Mouse (Mus musculus): ENCODE measurements around the gene Erg. TPM values are rescaled to one million over a fixed set of nuclear protein-coding genes. Genes with fewer than 3 reads are reported as not detected.

Erg gene
- polyA plus RNA-seq, 1 experiment from 2014 or later: 2.2 TPM

- peaks cover 1% of the 10 kb centered on the region; the same call in 1 of the 2 replicates for H3K4me1 ChIP-seq (ENCODE audit: insufficient read depth)
- no peak overlapping the region for H3K27ac ChIP-seq (ENCODE audit: low read depth)
- H3K9me3 ChIP-seq (ENCODE audit: low read length): no peaks in the 10 kb centered on the region
- no peak overlapping the region for H3K9ac ChIP-seq (replicated peaks)
- H3K4me3 ChIP-seq (ENCODE audit: low read depth, low read length): no peak overlapping the region
- TF ChIP-seq EP300 (IDR thresholded peaks at IDR 0.05; ENCODE audit: low read depth): no peak
- no peak for TF ChIP-seq CTCF (IDR thresholded peaks at IDR 0.05; ENCODE audit: low read depth)
- H3K4me2 ChIP-seq (ENCODE audit: low read depth, low read length): no peak overlapping the region
- 69% methylated on average over 4 of the region's 4 CpGs for WGBS (ENCODE audit: insufficient replicate concordance)
- no peaks in the 10 kb centered on the region for H3K36me3 ChIP-seq (replicated peaks; ENCODE audit: insufficient read depth, low read length)
- no peak for ATAC-seq
- no peaks in the 10 kb centered on the region for H3K27me3 ChIP-seq (ENCODE audit: insufficient read depth, low read length)
- no peak for DNase-seq
Observed at GRCm38 (mm10) chr16:95415921-95416320, 170.5 kb downstream of the Erg start.

- no peak for ATAC-seq
- no peak overlapping the region for H3K9ac ChIP-seq (replicated peaks)
- no peaks in the 10 kb centered on the region for H3K36me3 ChIP-seq (replicated peaks; ENCODE audit: insufficient read depth, low read length)
- H3K4me3 ChIP-seq (ENCODE audit: low read depth, low read length): no peak overlapping the region
- no peaks in the 10 kb centered on the region for H3K27me3 ChIP-seq (ENCODE audit: insufficient read depth, low read length)
- WGBS (ENCODE audit: insufficient replicate concordance): 76% methylated on average over 9 of the region's 9 CpGs
- H3K4me1 ChIP-seq (ENCODE audit: insufficient read depth): no peaks in the 10 kb centered on the region
- H3K4me2 ChIP-seq (ENCODE audit: low read depth, low read length): no peak overlapping the region
- H3K27ac ChIP-seq (ENCODE audit: low read depth): no peak overlapping the region
- no peak for DNase-seq
- H3K9me3 ChIP-seq (ENCODE audit: low read length): no peaks in the 10 kb centered on the region
- TF ChIP-seq EP300 (IDR thresholded peaks at IDR 0.05; ENCODE audit: low read depth) (no peak), CTCF (IDR thresholded peaks at IDR 0.05; ENCODE audit: low read depth) (no peak)
Observed at GRCm38 (mm10) chr16:95415372-95415771, 171.0 kb downstream of the Erg start.

- TF ChIP-seq CTCF (IDR thresholded peaks at IDR 0.05; ENCODE audit: low read depth) (no peak), EP300 (IDR thresholded peaks at IDR 0.05; ENCODE audit: low read depth) (no peak)
- WGBS (ENCODE audit: insufficient replicate concordance): 65% methylated on average over 3 of the region's 3 CpGs
- H3K27me3 ChIP-seq (ENCODE audit: insufficient read depth, low read length): no peaks in the 10 kb centered on the region
Observed at GRCm38 (mm10) chr16:95413401-95413959, 172.9 kb downstream of the Erg start.

GRCm38 (mm10) chr16:95408096-95408495 lies 178.3 kb downstream of the Erg start:
- Histone ChIP-seq H3K4me1 (ENCODE audit: insufficient read depth) (no peaks in the 10 kb centered on the region; the same call in 1 of the 2 replicates), H3K9me3 (ENCODE audit: low read length) (no peaks in the 10 kb centered on the region), H3K27ac (ENCODE audit: low read depth) (no peak overlapping the region), H3K4me3 (ENCODE audit: low read depth, low read length) (no peak overlapping the region), H3K9ac (replicated peaks) (no peak overlapping the region), H3K36me3 (replicated peaks; ENCODE audit: insufficient read depth, low read length) (no peaks in the 10 kb centered on the region), H3K4me2 (ENCODE audit: low read depth, low read length) (no peak overlapping the region), H3K27me3 (ENCODE audit: insufficient read depth, low read length) (no peaks in the 10 kb centered on the region)
- WGBS (ENCODE audit: insufficient replicate concordance): 61% methylated on average over 14 of the region's 14 CpGs
- ATAC-seq: no peak
- DNase-seq: no peak
- no peak for TF ChIP-seq EP300 (IDR thresholded peaks at IDR 0.05; ENCODE audit: low read depth)
- no peak for TF ChIP-seq CTCF (IDR thresholded peaks at IDR 0.05; ENCODE audit: low read depth)

More at GRCm38 (mm10) chr16:95413401-95413959, 172.9 kb downstream of the Erg start:
- ATAC-seq (no peak), DNase-seq (no peak)
- no peaks in the 10 kb centered on the region for H3K36me3 ChIP-seq (replicated peaks; ENCODE audit: insufficient read depth, low read length)
- no peak overlapping the region for H3K27ac ChIP-seq (ENCODE audit: low read depth)
- no peaks in the 10 kb centered on the region for H3K4me1 ChIP-seq (ENCODE audit: insufficient read depth)
- H3K9me3 ChIP-seq (ENCODE audit: low read length): no peaks in the 10 kb centered on the region
- no peak overlapping the region for H3K4me3 ChIP-seq (ENCODE audit: low read depth, low read length)
- no peak overlapping the region for H3K9ac ChIP-seq (replicated peaks)
- no peak overlapping the region for H3K4me2 ChIP-seq (ENCODE audit: low read depth, low read length)

GRCm38 (mm10) chr16:95405496-95405895 lies 180.9 kb downstream of the Erg start:
- Histone ChIP-seq H3K36me3 (replicated peaks; ENCODE audit: insufficient read depth, low read length) (no peaks in the 10 kb centered on the region), H3K4me3 (ENCODE audit: low read depth, low read length) (no peak overlapping the region), H3K9ac (replicated peaks) (no peak overlapping the region), H3K27me3 (ENCODE audit: insufficient read depth, low read length) (no peaks in the 10 kb centered on the region), H3K9me3 (ENCODE audit: low read length) (no peaks in the 10 kb centered on the region), H3K4me2 (ENCODE audit: low read depth, low read length) (no peak overlapping the region), H3K4me1 (ENCODE audit: insufficient read depth) (no peaks in the 10 kb centered on the region; the same call in none of the 2 replicates), H3K27ac (ENCODE audit: low read depth) (no peak overlapping the region; the same call in 1 of the 2 replicates)
- ATAC-seq (peak; percentile 60; the same call in 1 of the 2 replicates), DNase-seq (peak; percentile 43)
- WGBS (ENCODE audit: insufficient replicate concordance): 68% methylated on average over 3 of the region's 3 CpGs
- TF ChIP-seq CTCF (IDR thresholded peaks at IDR 0.05; ENCODE audit: low read depth) (no peak), EP300 (IDR thresholded peaks at IDR 0.05; ENCODE audit: low read depth) (no peak)

GRCm38 (mm10) chr16:95403453-95403852 lies 182.9 kb downstream of the Erg start:
- TF ChIP-seq EP300 (IDR thresholded peaks at IDR 0.05; ENCODE audit: low read depth) (no peak), CTCF (IDR thresholded peaks at IDR 0.05; ENCODE audit: low read depth) (no peak)
- WGBS (ENCODE audit: insufficient replicate concordance): 36% methylated on average over 5 of the region's 5 CpGs
- Histone ChIP-seq H3K27ac (ENCODE audit: low read depth) (no peak overlapping the region), H3K4me1 (ENCODE audit: insufficient read depth) (no peaks in the 10 kb centered on the region; the same call in none of the 2 replicates), H3K4me2 (ENCODE audit: low read depth, low read length) (no peak overlapping the region), H3K27me3 (ENCODE audit: insufficient read depth, low read length) (no peaks in the 10 kb centered on the region), H3K36me3 (replicated peaks; ENCODE audit: insufficient read depth, low read length) (no peaks in the 10 kb centered on the region), H3K9me3 (ENCODE audit: low read length) (no peaks in the 10 kb centered on the region), H3K4me3 (ENCODE audit: low read depth, low read length) (no peak overlapping the region), H3K9ac (replicated peaks) (no peak overlapping the region)
- DNase-seq (peak; percentile 27), ATAC-seq (peak; percentile 51)

Measured in liver, postnatal 0 days (tissue).